Mouse (Mus musculus): ENCODE data around the gene Ehbp1. TPM values are rescaled to one million over a fixed set of nuclear protein-coding genes. Genes with fewer than 3 reads are reported as not detected.

Ehbp1 gene
- polyA plus RNA-seq, 1 experiment from 2014 or later = 3.9 TPM

- H3K27ac ChIP-seq = no peak overlapping the region
- no peak for DNase-seq (ENCODE audit: low spot score)
- H3K9ac ChIP-seq (ENCODE audit: low read depth, low read length) = no peak overlapping the region
- no peak for TF ChIP-seq CTCF (IDR thresholded peaks at IDR 0.05; ENCODE audit: low read depth)
- H3K27me3 ChIP-seq (ENCODE audit: insufficient read depth, low read length) = no peaks in the 10 kb centered on the region
- H3K9me3 ChIP-seq (replicated peaks; ENCODE audit: low read length) = no peaks in the 10 kb centered on the region
- no peaks in the 10 kb centered on the region for H3K36me3 ChIP-seq (ENCODE audit: insufficient read depth, low read length)
- WGBS = 74% methylated on average over 2 of the region's 2 CpGs
- no peak for ATAC-seq (replicated peaks; ENCODE audit: low FRiP score, low read depth)
- H3K4me2 ChIP-seq (ENCODE audit: low read length) = no peak overlapping the region
- no peak overlapping the region for H3K4me3 ChIP-seq (replicated peaks; ENCODE audit: low read depth, low read length)
- H3K4me1 ChIP-seq (replicated peaks; ENCODE audit: insufficient read depth, low read length) = no peaks in the 10 kb centered on the region
Measured at GRCm38 (mm10) chr11:22369841-22370240, 27.7 kb upstream of the Ehbp1 start.

- no peak for TF ChIP-seq CTCF (IDR thresholded peaks at IDR 0.05; ENCODE audit: low read depth)
- no peak overlapping the region for H3K9ac ChIP-seq (ENCODE audit: low read depth, low read length)
- WGBS = 90% methylated on average over 3 of the region's 3 CpGs
- no peak overlapping the region for H3K27ac ChIP-seq
- H3K4me3 ChIP-seq (replicated peaks; ENCODE audit: low read depth, low read length) = no peak overlapping the region
- H3K4me1 ChIP-seq (replicated peaks; ENCODE audit: insufficient read depth, low read length) = no peaks in the 10 kb centered on the region
- H3K27me3 ChIP-seq (ENCODE audit: insufficient read depth, low read length) = no peaks in the 10 kb centered on the region
- no peaks in the 10 kb centered on the region for H3K9me3 ChIP-seq (replicated peaks; ENCODE audit: low read length)
- no peak for ATAC-seq (replicated peaks; ENCODE audit: low FRiP score, low read depth)
- no peak for DNase-seq (ENCODE audit: low spot score)
- H3K36me3 ChIP-seq (ENCODE audit: insufficient read depth, low read length) = no peaks in the 10 kb centered on the region
- H3K4me2 ChIP-seq (ENCODE audit: low read length) = no peak overlapping the region
Measured at GRCm38 (mm10) chr11:22368621-22369020, 26.5 kb upstream of the Ehbp1 start.

DNA sequence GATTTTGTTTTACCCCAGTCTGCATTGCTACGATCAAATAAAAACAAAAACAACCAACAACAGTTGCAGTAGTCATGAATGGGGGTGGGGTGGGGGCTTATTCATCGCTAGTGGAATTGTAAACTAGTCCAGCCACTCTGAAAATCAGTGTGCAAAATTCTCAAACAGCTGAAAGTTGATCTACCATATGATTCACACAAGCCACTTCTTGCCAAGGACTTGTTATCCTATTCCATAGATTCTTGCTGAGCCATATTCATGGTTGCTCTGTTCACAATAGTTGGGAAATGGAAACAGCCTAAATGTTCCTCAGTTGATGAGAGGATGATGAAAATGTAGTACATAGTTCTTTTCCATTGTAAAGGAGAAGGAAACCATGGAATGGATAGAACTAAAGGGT lies 24.4 kb upstream of the Ehbp1 start:
- Histone ChIP-seq H3K4me1 (replicated peaks; ENCODE audit: insufficient read depth, low read length) (no peaks in the 10 kb centered on the region), H3K27ac (no peak overlapping the region), H3K4me3 (replicated peaks; ENCODE audit: low read depth, low read length) (no peak overlapping the region), H3K4me2 (ENCODE audit: low read length) (no peak overlapping the region), H3K9me3 (replicated peaks; ENCODE audit: low read length) (no peaks in the 10 kb centered on the region), H3K36me3 (ENCODE audit: insufficient read depth, low read length) (no peaks in the 10 kb centered on the region), H3K27me3 (ENCODE audit: insufficient read depth, low read length) (no peaks in the 10 kb centered on the region), H3K9ac (ENCODE audit: low read depth, low read length) (no peak overlapping the region)
- DNase-seq (ENCODE audit: low spot score) (no peak), ATAC-seq (replicated peaks; ENCODE audit: low FRiP score, low read depth) (no peak)
- TF ChIP-seq CTCF (IDR thresholded peaks at IDR 0.05; ENCODE audit: low read depth) = no peak
- WGBS = 79% methylated on average over 2 of the region's 2 CpGs

DNA sequence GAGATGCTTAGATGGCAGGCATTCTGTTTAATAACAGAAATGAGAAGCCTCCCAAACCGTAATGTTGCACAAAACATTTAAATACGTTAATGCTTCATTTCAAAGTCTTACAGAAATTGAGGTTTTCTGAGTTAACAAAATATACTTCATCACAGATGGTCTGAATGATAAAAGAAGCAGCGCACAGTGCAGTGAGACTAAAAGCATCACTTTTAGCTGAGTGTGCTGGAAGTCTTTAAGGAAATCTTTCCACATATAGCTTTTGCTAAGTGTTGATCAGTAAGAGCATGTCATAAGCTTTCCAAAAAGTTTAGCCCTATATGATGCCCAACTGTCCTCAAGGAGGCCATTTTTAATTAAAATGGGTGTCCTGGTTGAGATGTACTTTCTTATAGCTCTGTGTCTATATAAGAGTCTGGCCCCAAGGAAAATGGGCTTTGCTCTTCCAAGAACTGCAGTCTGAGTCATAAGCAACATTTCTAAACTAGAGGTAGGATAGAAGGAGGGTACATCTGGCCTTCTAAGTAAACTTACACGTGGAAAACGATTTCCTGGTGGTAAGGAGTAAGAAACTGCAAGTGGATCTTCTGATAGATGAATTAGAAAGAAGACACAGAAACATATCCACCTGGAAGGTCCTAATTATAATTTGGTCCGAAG lies 12.0 kb upstream of the Ehbp1 start:
- Histone ChIP-seq H3K36me3 (ENCODE audit: insufficient read depth, low read length) (no peaks in the 10 kb centered on the region), H3K27ac (no peak overlapping the region), H3K4me1 (replicated peaks; ENCODE audit: insufficient read depth, low read length) (no peaks in the 10 kb centered on the region), H3K9ac (ENCODE audit: low read depth, low read length) (no peak overlapping the region), H3K27me3 (ENCODE audit: insufficient read depth, low read length) (no peaks in the 10 kb centered on the region), H3K9me3 (replicated peaks; ENCODE audit: low read length) (no peaks in the 10 kb centered on the region), H3K4me2 (ENCODE audit: low read length) (no peak overlapping the region), H3K4me3 (replicated peaks; ENCODE audit: low read depth, low read length) (no peak overlapping the region)
- no peak for DNase-seq (ENCODE audit: low spot score)
- ATAC-seq (replicated peaks; ENCODE audit: low FRiP score, low read depth) = no peak
- 83% methylated on average over 6 of the region's 6 CpGs for WGBS
- TF ChIP-seq CTCF (IDR thresholded peaks at IDR 0.05; ENCODE audit: low read depth) = no peak

- 69% methylated on average over 2 of the region's 2 CpGs for WGBS
- H3K36me3 ChIP-seq (ENCODE audit: insufficient read depth, low read length) = no peaks in the 10 kb centered on the region
- no peak for ATAC-seq (replicated peaks; ENCODE audit: low FRiP score, low read depth)
Measured at GRCm38 (mm10) chr11:22349945-22350344, 7.9 kb upstream of the Ehbp1 start.

GRCm38 (mm10) chr11:22348536-22348910 lies 6.4 kb upstream of the Ehbp1 start:
- ATAC-seq (replicated peaks; ENCODE audit: low FRiP score, low read depth) (no peak), DNase-seq (ENCODE audit: low spot score) (no peak)
- no peak overlapping the region for H3K27ac ChIP-seq
- no peak overlapping the region for H3K4me2 ChIP-seq (ENCODE audit: low read length)
- TF ChIP-seq CTCF (IDR thresholded peaks at IDR 0.05; ENCODE audit: low read depth) = no peak
- WGBS = 36% methylated on average over 1 of the region's 1 CpGs
- no peaks in the 10 kb centered on the region for H3K27me3 ChIP-seq (ENCODE audit: insufficient read depth, low read length)
- no peak overlapping the region for H3K9ac ChIP-seq (ENCODE audit: low read depth, low read length)
- H3K4me1 ChIP-seq (replicated peaks; ENCODE audit: insufficient read depth, low read length) = no peaks in the 10 kb centered on the region
- H3K36me3 ChIP-seq (ENCODE audit: insufficient read depth, low read length) = no peaks in the 10 kb centered on the region
- no peak overlapping the region for H3K4me3 ChIP-seq (replicated peaks; ENCODE audit: low read depth, low read length)
- no peaks in the 10 kb centered on the region for H3K9me3 ChIP-seq (replicated peaks; ENCODE audit: low read length)

More at GRCm38 (mm10) chr11:22349945-22350344, 7.9 kb upstream of the Ehbp1 start:
- Histone ChIP-seq H3K4me1 (replicated peaks; ENCODE audit: insufficient read depth, low read length) (no peaks in the 10 kb centered on the region), H3K27me3 (ENCODE audit: insufficient read depth, low read length) (no peaks in the 10 kb centered on the region), H3K9me3 (replicated peaks; ENCODE audit: low read length) (no peaks in the 10 kb centered on the region), H3K27ac (no peak overlapping the region), H3K4me2 (ENCODE audit: low read length) (no peak overlapping the region), H3K9ac (ENCODE audit: low read depth, low read length) (no peak overlapping the region), H3K4me3 (replicated peaks; ENCODE audit: low read depth, low read length) (no peak overlapping the region)
- no peak for TF ChIP-seq CTCF (IDR thresholded peaks at IDR 0.05; ENCODE audit: low read depth)
- DNase-seq (ENCODE audit: low spot score) = no peak

Measured in kidney, postnatal 0 days (tissue).